Mouse (Mus musculus) neural tube, embryonic 11.5 days (tissue): ENCODE results near the gene Kat7. TPM values are rescaled to one million over a fixed set of nuclear protein-coding genes. Genes with fewer than 3 reads are reported as not detected.

ENCODE experiments used
- ATAC-seq: fragments of 200-750 bp; cut with Nextera tagmentation; 2 replicates; pipeline ENCODE4 v1.8.0; 2017; ENCODE audit warnings: moderate number of reproducible peaks, mild to moderate bottlenecking, moderate TSS enrichment, moderate library complexity; ENCODE audit not compliant: insufficient read depth, low FRiP score, low TSS enrichment
- DNase-seq: peaks from one replicate; pipeline ENCODE4 v3.0.0-alpha.2; 2015; ENCODE audit warnings: low spot score
- H3K27ac ChIP-seq: fragments of 300-500 bp; sonication (generic); 2 replicates; pipeline ENCODE4 v1.5.1; 2014; ENCODE audit warnings: low read depth, mild to moderate bottlenecking, low read length
- H3K27me3 ChIP-seq: fragments of 300-500 bp; sonication (generic); 2 replicates; pipeline ENCODE4 v1.6.1; 2014; ENCODE audit warnings: mild to moderate bottlenecking, low read length, mixed read lengths; ENCODE audit not compliant: control insufficient read depth, insufficient read depth
- H3K36me3 ChIP-seq: fragments of 300-500 bp; sonication (generic); 2 replicates; pipeline ENCODE4 v1.6.1; 2014; ENCODE audit warnings: mild to moderate bottlenecking, low read length, moderate library complexity, mixed read lengths; ENCODE audit not compliant: control insufficient read depth, insufficient read depth
- H3K4me1 ChIP-seq: fragments of 300-500 bp; sonication (generic); 2 replicates; pipeline ENCODE4 v1.6.1; 2014; ENCODE audit warnings: low read length, mixed read lengths; ENCODE audit not compliant: control insufficient read depth, insufficient read depth
- H3K4me2 ChIP-seq: fragments of 300-500 bp; sonication (generic); 2 replicates; pipeline ENCODE4 v1.6.1; 2014; ENCODE audit warnings: low read depth, mild to moderate bottlenecking, moderate library complexity
- H3K4me3 ChIP-seq: fragments of 300-500 bp; sonication (generic); 2 replicates; pipeline ENCODE4 v1.5.1; 2014; ENCODE audit warnings: low read depth, low read length
- H3K9ac ChIP-seq: fragments of 300-500 bp; sonication (generic); 2 replicates; pipeline ENCODE4 v1.6.1; 2014; ENCODE audit warnings: mild to moderate bottlenecking, low read length
- H3K9me3 ChIP-seq: fragments of 300-500 bp; sonication (generic); 2 replicates; pipeline ENCODE4 v1.6.1; 2016; ENCODE audit warnings: low read length; ENCODE audit not compliant: control insufficient read depth
- WGBS: fragments of 180-500 bp; shearing (Covaris S2); extraction: QIAGEN DNeasy Blood & Tissue Kit; methylation state at CpG from one replicate; pipeline ENCODE4 v1.1.7; 2014; 5-methylcytosine and 5-hydroxymethylcytosine counted together
- polyA plus RNA-seq: library from polyadenylated mRNA; unstranded; fragments of >200 nt; fragmentation: Nextera tagmentation; extraction: Ambion mirVana; gene quantifications from 2 replicates; pipeline ENCODE4 v1.2.1, GENCODE M21; 2014

Gene Kat7
- polyA plus RNA-seq, 1 experiment from 2014 or later, result 87.9 TPM

- H3K27ac ChIP-seq, result no peak overlapping the region
- no peaks in the 10 kb centered on the region for H3K4me1 ChIP-seq
- no peak overlapping the region for H3K4me3 ChIP-seq
- H3K36me3 ChIP-seq, result peaks cover 28% of the 10 kb centered on the region
- H3K9ac ChIP-seq, result no peak overlapping the region
- no peaks in the 10 kb centered on the region for H3K27me3 ChIP-seq
- no peak for ATAC-seq
- DNase-seq, result no peak
- 97% methylated on average over 5 of the region's 5 CpGs for WGBS
- H3K9me3 ChIP-seq, result no peaks in the 10 kb centered on the region
- no peak overlapping the region for H3K4me2 ChIP-seq
These were observed 27.7 kb downstream of the Kat7 start for GRCm38 (mm10) chr11:95282331-95282730.

GRCm38 (mm10) chr11:95279061-95279659 is 30.9 kb downstream of the Kat7 start:
- no peak for ATAC-seq
- WGBS, result 94% methylated on average over 4 of the region's 4 CpGs
- H3K36me3 ChIP-seq, result peaks cover 35% of the 10 kb centered on the region

DNA sequence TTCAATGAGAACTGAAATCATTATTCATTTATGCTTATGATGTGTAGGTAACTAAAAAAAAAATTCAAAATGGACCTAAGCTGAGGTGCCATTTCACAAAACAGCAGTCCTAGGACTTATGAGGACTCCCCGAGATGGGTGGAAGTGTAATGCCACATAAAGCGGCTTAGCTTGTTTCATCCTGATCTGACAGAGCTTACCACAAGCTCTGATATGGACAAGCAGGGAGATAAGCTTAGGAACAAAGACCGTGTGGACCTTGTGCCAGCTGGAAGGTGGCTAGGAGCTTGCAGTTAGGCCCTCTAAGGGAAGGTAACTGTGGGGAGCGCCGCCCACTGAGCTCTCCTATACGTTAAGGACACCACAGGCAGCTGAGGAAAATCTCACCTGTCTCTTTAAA is 34.0 kb downstream of the Kat7 start:
- Histone ChIP-seq H3K9ac (no peak overlapping the region), H3K4me2 (no peak overlapping the region), H3K27ac (no peak overlapping the region), H3K4me1 (no peaks in the 10 kb centered on the region), H3K4me3 (no peak overlapping the region), H3K9me3 (no peaks in the 10 kb centered on the region), H3K36me3 (peaks cover 31% of the 10 kb centered on the region), H3K27me3 (no peaks in the 10 kb centered on the region)
- 91% methylated on average over 6 of the region's 6 CpGs for WGBS
- DNase-seq (no peak), ATAC-seq (no peak)

More at GRCm38 (mm10) chr11:95279061-95279659, 30.9 kb downstream of the Kat7 start:
- no peak overlapping the region for H3K4me2 ChIP-seq
- H3K9ac ChIP-seq, result no peak overlapping the region
- no peaks in the 10 kb centered on the region for H3K27me3 ChIP-seq
- H3K9me3 ChIP-seq, result no peaks in the 10 kb centered on the region
- H3K4me3 ChIP-seq, result no peak overlapping the region
- H3K4me1 ChIP-seq, result no peaks in the 10 kb centered on the region
- DNase-seq, result no peak
- H3K27ac ChIP-seq, result no peak overlapping the region

- H3K27ac ChIP-seq, result no peak overlapping the region
- H3K27me3 ChIP-seq, result no peaks in the 10 kb centered on the region
- ATAC-seq, result no peak
- H3K4me1 ChIP-seq, result no peaks in the 10 kb centered on the region
- no peak overlapping the region for H3K9ac ChIP-seq
- H3K9me3 ChIP-seq, result no peaks in the 10 kb centered on the region
- H3K4me2 ChIP-seq, result no peak overlapping the region
- peaks cover 31% of the 10 kb centered on the region for H3K36me3 ChIP-seq
- no peak overlapping the region for H3K4me3 ChIP-seq
- WGBS, result 84% methylated on average over 3 of the region's 3 CpGs
- DNase-seq, result no peak
These were observed 35.4 kb downstream of the Kat7 start for GRCm38 (mm10) chr11:95274613-95275012.

DNA sequence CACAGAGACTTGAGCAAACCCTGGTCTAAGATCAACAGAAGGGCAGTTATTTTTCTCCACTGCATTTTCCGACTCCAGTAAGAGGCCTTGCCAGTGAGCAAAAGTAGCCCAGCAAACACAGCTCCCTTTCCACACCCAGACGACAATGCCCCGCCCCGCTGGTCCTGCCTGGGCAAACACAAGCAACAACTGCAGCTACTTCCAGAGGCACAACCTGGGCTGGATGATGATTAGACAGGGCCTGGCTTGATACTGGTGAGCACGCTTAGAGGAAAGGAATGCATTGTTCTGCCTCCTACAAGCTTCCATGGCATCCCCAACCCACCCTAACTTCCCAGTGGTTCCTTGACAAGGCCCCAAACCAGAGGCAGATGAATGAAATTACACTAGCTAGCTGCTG is 36.4 kb downstream of the Kat7 start:
- H3K4me1 ChIP-seq, result no peaks in the 10 kb centered on the region
- ATAC-seq, result no peak
- no peak overlapping the region for H3K9ac ChIP-seq
- no peaks in the 10 kb centered on the region for H3K27me3 ChIP-seq
- H3K9me3 ChIP-seq, result no peaks in the 10 kb centered on the region
- no peak overlapping the region for H3K4me2 ChIP-seq
- no peak overlapping the region for H3K27ac ChIP-seq
- peaks cover 26% of the 10 kb centered on the region for H3K36me3 ChIP-seq
- no peak overlapping the region for H3K4me3 ChIP-seq
- DNase-seq, result no peak
- 88% methylated on average over 5 of the region's 5 CpGs for WGBS

DNA sequence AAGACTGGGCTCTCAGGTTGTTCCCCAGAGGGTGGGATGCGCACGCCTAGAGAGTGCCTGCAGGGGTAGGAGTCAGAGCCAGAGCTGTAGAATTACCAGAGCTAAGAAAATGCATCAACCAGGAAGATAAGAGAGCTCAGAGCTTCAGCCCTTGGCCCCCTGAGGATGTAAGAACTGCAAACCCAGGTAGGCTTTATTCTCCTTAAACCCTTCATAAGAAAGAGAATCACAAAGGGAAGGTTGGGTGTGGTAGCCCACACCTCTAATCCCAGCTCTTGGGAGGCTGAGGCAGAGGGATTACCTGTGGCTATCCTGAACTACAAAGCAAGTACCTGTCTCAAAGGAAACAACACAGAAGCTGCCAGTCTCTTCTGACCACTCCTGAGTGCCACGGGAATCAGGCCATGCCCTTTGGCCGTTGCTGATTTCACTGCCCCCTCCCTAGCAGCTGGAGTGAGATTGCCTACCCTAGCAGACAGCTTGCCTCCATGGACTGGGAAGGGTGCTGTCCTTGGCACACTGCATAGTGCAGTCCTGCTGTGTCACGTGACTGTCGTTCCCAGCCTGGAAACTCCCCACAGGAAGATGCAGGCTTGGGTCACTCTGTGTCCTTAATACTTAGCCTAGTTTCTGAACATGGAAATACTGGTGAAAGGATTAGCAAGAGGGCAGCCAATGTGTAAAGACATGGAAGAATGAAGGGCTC is 43.4 kb downstream of the Kat7 start:
- Histone ChIP-seq H3K36me3 (peaks cover 5% of the 10 kb centered on the region; the same call in 1 of the 2 replicates), H3K4me3 (no peak overlapping the region), H3K9me3 (no peaks in the 10 kb centered on the region), H3K27ac (no peak overlapping the region), H3K9ac (no peak overlapping the region), H3K4me1 (0 out of 2 replicates have a peak, but pooled peaks cover 3% of the 10 kb centered on the region), H3K4me2 (no peak overlapping the region), H3K27me3 (no peaks in the 10 kb centered on the region)
- ATAC-seq (no peak), DNase-seq (no peak)
- 51% methylated on average over 6 of the region's 6 CpGs for whole genome bisulfite sequencing

GRCm38 (mm10) chr11:95264455-95265013 is 45.5 kb downstream of the Kat7 start:
- no peaks in the 10 kb centered on the region for H3K27me3 ChIP-seq
- H3K4me3 ChIP-seq, result no peak overlapping the region
- no peaks in the 10 kb centered on the region for H3K9me3 ChIP-seq
- H3K4me2 ChIP-seq, result no peak overlapping the region
- DNase-seq (no peak), ATAC-seq (no peak)
- 82% methylated on average over 4 of the region's 4 CpGs for WGBS
- no peak overlapping the region for H3K9ac ChIP-seq
- no peak overlapping the region for H3K27ac ChIP-seq
- 0 out of 2 replicates have a peak, but pooled peaks cover 3% of the 10 kb centered on the region for H3K4me1 ChIP-seq
- no peaks in the 10 kb centered on the region for H3K36me3 ChIP-seq

DNA sequence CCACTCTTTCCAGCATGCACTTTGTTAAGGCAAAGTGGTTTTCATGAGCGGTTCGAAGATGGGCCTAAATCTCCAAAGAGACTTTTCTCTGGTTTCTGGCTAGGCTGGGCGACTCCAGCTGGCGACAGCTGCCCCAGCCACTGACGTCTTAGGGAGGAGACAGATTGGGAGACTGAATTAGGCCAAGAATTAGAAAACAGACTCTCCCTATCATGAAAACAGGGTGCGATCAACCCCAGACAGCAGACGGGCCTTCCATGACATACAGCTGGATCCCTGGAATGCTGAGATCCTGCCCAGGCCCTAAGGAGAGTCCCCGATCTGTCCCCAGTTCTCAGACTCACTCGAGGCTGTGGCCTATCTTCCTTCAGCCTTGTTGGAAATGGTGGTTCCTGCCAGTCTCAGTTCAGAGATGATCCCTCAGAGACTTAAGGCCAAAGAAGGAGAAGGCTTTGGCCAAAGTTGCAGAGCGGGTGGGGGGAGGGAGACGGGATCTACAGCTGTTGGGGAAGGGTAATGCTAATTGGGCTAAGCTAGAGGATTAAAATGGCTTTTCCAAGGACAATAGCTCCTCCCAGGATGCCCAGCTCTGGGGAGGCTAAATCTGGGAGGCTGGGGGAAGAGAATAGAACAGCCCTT is 46.1 kb downstream of the Kat7 start:
- WGBS, result 20% methylated on average over 11 of the region's 11 CpGs
- no peak overlapping the region for H3K27ac ChIP-seq
- no peak overlapping the region for H3K9ac ChIP-seq
- ATAC-seq (no peak), DNase-seq (no peak)
- no peak overlapping the region for H3K4me2 ChIP-seq
- H3K4me1 ChIP-seq, result 0 out of 2 replicates have a peak, but pooled peaks cover 3% of the 10 kb centered on the region
- H3K36me3 ChIP-seq, result no peaks in the 10 kb centered on the region
- H3K4me3 ChIP-seq, result no peak overlapping the region
- no peaks in the 10 kb centered on the region for H3K27me3 ChIP-seq
- H3K9me3 ChIP-seq, result no peaks in the 10 kb centered on the region
